Mouse (Mus musculus) neural tube, embryonic 12.5 days (tissue): ENCODE measurements around the gene Nop2. TPM values are rescaled to one million over a fixed set of nuclear protein-coding genes. Genes with fewer than 3 reads are reported as not detected.
A peak's percentile ranks its signal among the peaks of the same experiment; 100 is the strongest.

Experiments
- ATAC-seq: fragments of 200-750 bp; cut with Nextera tagmentation; 2 replicates; pipeline ENCODE4 v1.8.0; 2017; ENCODE audit warnings: low read depth, mild to moderate bottlenecking, moderate TSS enrichment, moderate library complexity; ENCODE audit not compliant: low FRiP score
- H3K27ac ChIP-seq: fragments of 300-500 bp; sonication (generic); 2 replicates; pipeline ENCODE4 v1.5.1; 2016
- H3K27me3 ChIP-seq: fragments of 300-500 bp; sonication (generic); replicated peaks from 2 replicates; pipeline ENCODE4 v1.6.1; 2016; ENCODE audit warnings: mild to moderate bottlenecking
- H3K36me3 ChIP-seq: fragments of 300-500 bp; sonication (generic); 2 replicates; pipeline ENCODE4 v1.6.1; 2016; ENCODE audit warnings: mild to moderate bottlenecking
- H3K4me1 ChIP-seq: fragments of 300-500 bp; sonication (generic); 2 replicates; pipeline ENCODE4 v1.6.1; 2016
- H3K4me2 ChIP-seq: fragments of 300-500 bp; sonication (generic); replicated peaks from 2 replicates; pipeline ENCODE4 v1.6.1; 2016; ENCODE audit warnings: mild to moderate bottlenecking
- H3K4me3 ChIP-seq: fragments of 300-500 bp; sonication (generic); 2 replicates; pipeline ENCODE4 v1.5.1; 2016
- H3K9ac ChIP-seq: fragments of 300-500 bp; sonication (generic); 2 replicates; pipeline ENCODE4 v1.6.1; 2016; ENCODE audit warnings: mild to moderate bottlenecking
- H3K9me3 ChIP-seq: fragments of 300-500 bp; sonication (generic); 2 replicates; pipeline ENCODE4 v1.6.1; 2016; ENCODE audit warnings: mild to moderate bottlenecking
- WGBS: fragments of 180-500 bp; shearing (Covaris S2); methylation state at CpG from one replicate; pipeline ENCODE4 v1.1.7; 2016; 5-methylcytosine and 5-hydroxymethylcytosine counted together
- polyA plus RNA-seq: library from polyadenylated mRNA; unstranded; fragments of >200 nt; fragmentation: Nextera tagmentation; extraction: Ambion mirVana; gene quantifications from 2 replicates; pipeline ENCODE4 v1.2.1, GENCODE M21; 2016

The Nop2 gene
- polyA plus RNA-seq, result 53.9 and 56.3 TPM in 2 replicates

- ATAC-seq, result peak; percentile 95
- Histone ChIP-seq H3K27me3 (no peaks in the 10 kb centered on the region), H3K4me3 (peak within 1 kb of the TSS; percentile 87), H3K36me3 (peaks cover 65% of the 10 kb centered on the region), H3K4me1 (peaks cover 10% of the 10 kb centered on the region), H3K4me2 (peak within 1 kb of the TSS; percentile 95), H3K9ac (peak within 1 kb of the TSS; percentile 56), H3K9me3 (no peaks in the 10 kb centered on the region), H3K27ac (no peak within 1 kb of the TSS)
- WGBS, result under 1% methylated on average over 66 of the region's 66 CpGs
Measured at GRCm38 (mm10) chr6:125131302-125132156, at the start of gene Nop2. Nop2 (plus strand) TSS chr6:125131909.

GRCm38 (mm10) chr6:125082801-125083386 lies 48.8 kb upstream of the Nop2 start:
- H3K27ac ChIP-seq, result no peak overlapping the region
- no peaks in the 10 kb centered on the region for H3K9me3 ChIP-seq
- no peaks in the 10 kb centered on the region for H3K4me1 ChIP-seq
- no peak for ATAC-seq
- H3K4me2 ChIP-seq, result no peak overlapping the region
- no peak overlapping the region for H3K9ac ChIP-seq
- H3K36me3 ChIP-seq, result no peaks in the 10 kb centered on the region
- WGBS, result 92% methylated on average over 7 of the region's 7 CpGs
- no peak overlapping the region for H3K4me3 ChIP-seq
- H3K27me3 ChIP-seq, result no peaks in the 10 kb centered on the region

GRCm38 (mm10) chr6:125084424-125084823 lies 47.3 kb upstream of the Nop2 start:
- no peak overlapping the region for H3K27ac ChIP-seq
- no peak overlapping the region for H3K9ac ChIP-seq

GRCm38 (mm10) chr6:125087937-125088336 lies 43.8 kb upstream of the Nop2 start:
- H3K4me3 ChIP-seq, result no peak overlapping the region
- no peak overlapping the region for H3K9ac ChIP-seq
- H3K36me3 ChIP-seq, result no peaks in the 10 kb centered on the region
- H3K27ac ChIP-seq, result peak overlapping the region; percentile 91; the same call in 1 of the 2 replicates
- no peaks in the 10 kb centered on the region for H3K27me3 ChIP-seq
- H3K9me3 ChIP-seq, result no peaks in the 10 kb centered on the region
- H3K4me1 ChIP-seq, result peaks cover 22% of the 10 kb centered on the region
- WGBS, result 83% methylated on average over 3 of the region's 3 CpGs
- H3K4me2 ChIP-seq, result no peak overlapping the region
- no peak for ATAC-seq

More at GRCm38 (mm10) chr6:125084424-125084823, 47.3 kb upstream of the Nop2 start:
- H3K27me3 ChIP-seq, result no peaks in the 10 kb centered on the region
- H3K4me3 ChIP-seq, result no peak overlapping the region
- no peak overlapping the region for H3K4me2 ChIP-seq
- WGBS, result 11% methylated on average over 4 of the region's 4 CpGs
- H3K4me1 ChIP-seq, result peaks cover 7% of the 10 kb centered on the region
- no peaks in the 10 kb centered on the region for H3K36me3 ChIP-seq
- no peak for ATAC-seq
- H3K9me3 ChIP-seq, result no peaks in the 10 kb centered on the region

GRCm38 (mm10) chr6:125088561-125089321 lies 43.0 kb upstream of the Nop2 start:
- Histone ChIP-seq H3K4me3 (no peak overlapping the region), H3K9ac (no peak overlapping the region), H3K36me3 (no peaks in the 10 kb centered on the region), H3K27me3 (no peaks in the 10 kb centered on the region), H3K4me1 (peaks cover 22% of the 10 kb centered on the region), H3K27ac (peak overlapping the region; percentile 91), H3K9me3 (no peaks in the 10 kb centered on the region), H3K4me2 (peak overlapping the region; percentile 59)
- WGBS, result 1% methylated on average over 20 of the region's 20 CpGs
- ATAC-seq, result peak; percentile 81

- peaks cover 22% of the 10 kb centered on the region for H3K4me1 ChIP-seq
- no peaks in the 10 kb centered on the region for H3K9me3 ChIP-seq
- H3K36me3 ChIP-seq, result no peaks in the 10 kb centered on the region
- H3K27me3 ChIP-seq, result no peaks in the 10 kb centered on the region
- peak overlapping the region; percentile 15 for H3K4me3 ChIP-seq
- peak overlapping the region; percentile 91 for H3K27ac ChIP-seq
- H3K4me2 ChIP-seq, result peak overlapping the region; percentile 59
- WGBS, result 4% methylated on average over 15 of the region's 15 CpGs
- H3K9ac ChIP-seq, result peak overlapping the region; percentile 40
- peak; percentile 76 for ATAC-seq
Measured at GRCm38 (mm10) chr6:125089521-125090321, 42.0 kb upstream of the Nop2 start.

GRCm38 (mm10) chr6:125090341-125091085 lies 41.2 kb upstream of the Nop2 start:
- Histone ChIP-seq H3K4me3 (no peak overlapping the region), H3K9me3 (no peaks in the 10 kb centered on the region), H3K4me2 (peak overlapping the region; percentile 59), H3K36me3 (no peaks in the 10 kb centered on the region), H3K9ac (no peak overlapping the region), H3K27me3 (no peaks in the 10 kb centered on the region), H3K4me1 (peaks cover 22% of the 10 kb centered on the region), H3K27ac (peak overlapping the region; percentile 91)
- 56% methylated on average over 10 of the region's 10 CpGs for WGBS
- ATAC-seq, result no peak

GRCm38 (mm10) chr6:125092372-125092771 lies 39.3 kb upstream of the Nop2 start:
- no peak for ATAC-seq
- Histone ChIP-seq H3K9me3 (no peaks in the 10 kb centered on the region), H3K27me3 (no peaks in the 10 kb centered on the region), H3K36me3 (no peaks in the 10 kb centered on the region), H3K4me3 (no peak overlapping the region), H3K9ac (no peak overlapping the region), H3K4me1 (peaks cover 22% of the 10 kb centered on the region), H3K4me2 (no peak overlapping the region), H3K27ac (no peak overlapping the region)
- 89% methylated on average over 5 of the region's 5 CpGs for WGBS

GRCm38 (mm10) chr6:125094843-125095242 lies 36.9 kb upstream of the Nop2 start:
- WGBS, result 59% methylated on average over 3 of the region's 3 CpGs
- peaks cover 17% of the 10 kb centered on the region; the same call in 1 of the 2 replicates for H3K36me3 ChIP-seq
- peak overlapping the region; percentile 42; the same call in 1 of the 2 replicates for H3K27ac ChIP-seq
- H3K4me2 ChIP-seq, result no peak overlapping the region
- H3K9ac ChIP-seq, result no peak overlapping the region
- H3K4me3 ChIP-seq, result no peak overlapping the region
- ATAC-seq, result no peak
- H3K9me3 ChIP-seq, result no peaks in the 10 kb centered on the region
- H3K27me3 ChIP-seq, result no peaks in the 10 kb centered on the region
- H3K4me1 ChIP-seq, result peaks cover 33% of the 10 kb centered on the region

- Histone ChIP-seq H3K4me2 (peak within 1 kb of the TSS; percentile 65), H3K27me3 (no peaks in the 10 kb centered on the region), H3K36me3 (peaks cover 25% of the 10 kb centered on the region), H3K27ac (peak within 1 kb of the TSS; percentile 91), H3K4me3 (peak within 1 kb of the TSS; percentile 99), H3K4me1 (peaks cover 33% of the 10 kb centered on the region), H3K9ac (peak within 1 kb of the TSS; percentile 97), H3K9me3 (no peaks in the 10 kb centered on the region)
- peak; percentile 70 for ATAC-seq
- whole genome bisulfite sequencing, result 2% methylated on average over 38 of the region's 45 CpGs
Measured at GRCm38 (mm10) chr6:125095391-125096278, 36.1 kb upstream of the Nop2 start, which contains the start of gene Chd4. Chd4 (plus strand) TSS chr6:125095981.
